Mouse (Mus musculus): ENCODE measurements around the gene 1700012A03Rik.

Gene 1700012A03Rik

DNA sequence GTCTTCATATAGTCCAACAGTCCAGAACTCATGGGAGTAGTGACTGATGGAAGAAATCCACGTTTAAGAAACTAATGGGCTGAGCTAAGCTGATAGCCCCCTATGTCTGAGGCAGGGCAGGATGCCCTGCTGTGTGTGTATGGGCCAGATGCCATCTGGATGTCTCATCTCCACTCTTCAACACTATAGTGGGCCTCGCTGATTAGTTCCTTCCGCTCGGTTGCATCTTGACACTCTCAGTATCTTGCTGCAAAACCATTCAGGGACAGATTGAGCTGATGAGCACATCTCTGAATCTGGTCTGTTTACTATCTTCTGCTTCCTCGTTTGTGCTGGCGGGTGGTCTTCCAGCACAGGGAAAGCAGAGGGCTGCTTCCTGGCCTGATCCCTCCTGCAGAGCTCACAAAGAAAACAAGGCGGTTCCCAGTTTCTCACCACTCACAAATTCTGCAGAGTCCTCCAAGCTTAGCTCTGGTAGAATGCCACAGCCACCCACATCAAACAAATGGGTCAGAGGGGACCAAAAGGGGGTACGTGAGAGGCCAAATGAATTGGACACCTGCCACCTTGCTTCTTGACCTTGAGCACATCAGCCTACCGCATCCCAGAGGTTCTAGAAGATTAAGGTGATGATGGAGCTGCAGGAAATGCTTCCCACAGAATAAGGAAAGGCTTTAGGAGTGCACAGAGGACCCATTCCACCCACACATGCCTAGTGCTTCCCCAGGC is 55.7 kb downstream of the 1700012A03Rik start:
- DNase-seq: peak; percentile 59 to 70
